Mouse (Mus musculus): ENCODE results near the gene Kdm5a.
A peak's percentile ranks its signal among the peaks of the same experiment; 100 is the strongest.

Kdm5a gene

DNA sequence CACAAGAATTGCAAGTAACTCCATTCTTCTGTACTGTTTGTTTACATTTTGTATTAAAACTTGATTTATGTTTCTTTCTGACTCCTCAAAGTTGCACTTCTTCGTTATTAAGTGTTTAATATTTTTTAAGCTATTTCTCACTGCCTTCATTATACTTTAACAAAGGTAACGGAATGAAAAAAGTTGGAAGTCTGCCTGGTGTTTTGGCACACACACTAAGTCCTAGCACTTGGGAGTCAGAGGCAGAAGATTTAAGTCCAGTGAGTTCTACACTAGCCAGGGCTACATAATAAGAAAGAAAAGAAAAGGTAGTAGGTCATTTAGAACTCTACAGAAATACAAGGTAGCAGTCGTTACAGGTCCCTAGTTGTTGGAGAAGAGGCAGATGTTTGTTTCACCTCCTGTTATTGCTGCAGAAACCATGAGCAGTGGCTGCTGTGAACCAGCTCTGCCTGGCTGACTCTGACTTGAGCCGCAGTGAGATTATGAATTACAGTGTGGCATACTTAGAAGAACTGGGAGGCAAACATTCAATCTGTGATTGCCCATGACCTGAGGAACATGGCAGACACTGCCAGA, 78.3 kb downstream of the Kdm5a start:
- no peak for DNase-seq (ENCODE audit: low spot score)

DNA sequence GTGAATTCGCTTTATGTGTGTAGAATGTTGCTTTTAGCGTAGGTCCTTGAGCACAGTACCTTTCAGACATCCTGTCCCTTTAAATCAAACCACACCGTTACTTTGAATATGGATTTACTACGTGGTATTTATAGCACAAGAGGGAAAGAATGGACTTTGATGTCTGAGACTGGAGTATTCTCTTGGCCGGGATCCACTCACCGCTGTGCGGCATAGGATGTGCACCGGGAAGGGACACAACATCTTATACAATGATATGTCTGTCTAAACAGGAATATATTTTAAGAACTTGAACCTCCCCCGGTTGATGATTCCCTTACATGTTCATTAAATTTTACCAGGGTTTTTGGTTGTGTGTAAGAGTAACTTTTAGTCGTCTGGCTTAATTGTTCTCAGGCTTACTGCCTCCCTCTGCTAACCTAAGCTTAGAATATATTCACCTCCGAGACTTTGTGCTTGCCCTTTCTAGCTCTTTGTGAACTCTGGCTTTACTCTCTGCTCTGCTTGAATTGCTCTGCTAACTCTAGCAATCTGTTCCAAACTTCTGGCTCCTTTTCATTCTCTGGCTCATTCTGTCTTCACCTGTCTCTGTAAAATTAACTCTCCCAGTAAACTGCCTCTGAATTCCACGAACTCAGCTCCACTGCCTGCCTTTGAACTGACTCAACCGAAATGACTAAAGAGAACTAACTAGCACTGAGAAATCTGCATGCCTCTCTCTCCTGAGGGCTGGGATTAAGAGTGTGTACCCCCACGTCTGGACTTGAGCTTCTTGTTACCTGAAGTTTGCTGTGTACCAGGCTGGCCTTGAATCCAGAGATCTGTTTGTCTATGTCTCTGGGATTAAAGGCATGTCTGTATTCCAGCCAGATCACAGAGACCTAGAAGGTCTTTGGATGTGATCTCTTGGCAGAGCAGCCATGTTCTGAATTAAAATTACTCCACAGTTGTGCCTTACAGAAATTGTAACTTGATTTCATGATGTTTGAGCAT, 79.7 kb downstream of the Kdm5a start:
- DNase-seq (ENCODE audit: low spot score) = no peak

DNA sequence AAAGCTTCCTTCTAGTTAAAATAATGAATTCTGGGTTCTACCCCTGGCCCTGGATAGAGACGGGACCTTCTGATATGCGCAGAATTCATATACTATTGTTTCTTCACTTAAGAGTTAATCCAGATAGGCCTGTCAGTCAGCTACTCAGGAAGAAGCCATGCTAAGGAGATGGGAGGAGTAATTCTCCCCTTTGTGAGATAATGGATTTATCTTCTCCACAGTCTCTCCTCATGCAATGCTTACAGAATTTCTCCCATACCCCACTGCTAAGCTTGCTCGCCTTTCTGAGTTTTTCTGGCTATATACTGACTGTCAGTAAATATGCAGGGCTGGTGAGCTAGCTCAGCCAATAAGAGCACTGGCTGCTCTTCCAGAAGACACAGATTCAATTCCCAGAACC, 86.3 kb downstream of the Kdm5a start:
- DNase-seq (ENCODE audit: low spot score) = no peak

DNA sequence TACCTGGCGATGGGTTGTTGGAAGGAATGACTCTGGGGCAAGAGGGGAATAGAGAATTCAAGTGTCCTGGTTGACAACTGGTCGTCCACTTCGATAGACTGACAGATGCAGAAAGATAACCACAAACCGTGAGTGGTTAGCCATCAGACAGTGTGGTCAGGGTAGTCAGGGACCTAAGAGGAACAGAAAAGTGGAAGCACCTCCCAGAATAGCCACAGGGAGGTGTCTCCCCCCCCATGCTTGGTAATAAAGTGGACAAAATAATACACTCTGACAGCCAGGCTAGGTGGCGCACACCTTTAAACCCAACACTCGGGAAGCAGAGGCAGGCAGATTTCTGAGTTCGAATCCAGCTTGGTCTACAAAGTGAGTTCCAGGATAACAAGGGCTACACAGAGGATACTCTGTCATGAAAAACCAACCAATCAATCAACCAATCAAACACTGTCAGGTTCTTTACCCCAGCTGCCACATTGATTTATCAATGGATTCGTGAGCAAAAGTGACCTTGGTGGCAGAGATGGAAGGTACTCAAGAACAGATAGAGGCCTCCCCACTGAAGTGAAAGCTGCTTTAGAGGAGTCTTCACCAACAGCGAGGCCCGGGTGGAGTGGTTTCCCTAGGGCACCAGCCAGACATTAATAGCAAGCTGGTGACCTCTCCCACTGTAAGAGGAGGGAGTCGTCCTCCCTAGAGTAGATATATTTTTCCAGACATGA, 88.6 kb downstream of the Kdm5a start:
- DNase-seq (ENCODE audit: low spot score) = no peak

DNA sequence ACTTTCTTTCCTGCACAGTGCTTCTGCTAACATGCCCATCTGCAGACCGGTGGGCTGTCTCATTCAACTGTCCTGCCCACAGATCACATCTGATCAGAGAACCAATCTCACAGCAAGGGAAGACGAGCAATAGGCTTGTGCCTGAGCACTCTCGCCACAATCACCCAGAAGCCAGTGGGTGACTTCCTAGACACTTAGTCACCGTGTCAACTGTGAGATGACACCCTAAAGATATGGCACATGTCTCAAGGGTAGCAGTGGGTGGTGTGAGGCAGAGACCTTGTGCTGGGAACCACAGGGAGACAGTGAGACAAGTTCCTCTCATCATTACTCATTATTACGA, 89.2 kb downstream of the Kdm5a start:
- no peak for DNase-seq (ENCODE audit: low spot score)

DNA sequence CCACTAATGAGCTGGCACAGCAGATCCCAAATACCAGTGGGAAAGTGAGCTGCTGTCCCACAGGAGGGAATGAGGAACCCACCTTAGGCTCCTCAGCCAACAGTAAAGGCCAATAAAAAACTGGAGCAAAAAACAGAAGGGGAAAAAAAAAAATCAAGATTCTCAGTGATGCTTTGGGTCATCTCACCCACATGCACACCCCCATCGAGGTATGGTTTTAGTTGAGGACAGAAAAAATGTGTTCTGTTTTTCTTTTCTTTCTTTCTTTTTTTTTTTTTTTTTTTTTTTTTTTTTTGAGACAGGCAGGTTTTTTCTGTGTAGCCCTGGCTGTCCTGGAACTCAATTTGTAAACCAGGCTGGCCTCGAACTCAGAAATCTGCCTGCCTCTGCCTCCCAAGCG, 89.6 kb downstream of the Kdm5a start:
- DNase-seq (ENCODE audit: low spot score) = no peak

DNA sequence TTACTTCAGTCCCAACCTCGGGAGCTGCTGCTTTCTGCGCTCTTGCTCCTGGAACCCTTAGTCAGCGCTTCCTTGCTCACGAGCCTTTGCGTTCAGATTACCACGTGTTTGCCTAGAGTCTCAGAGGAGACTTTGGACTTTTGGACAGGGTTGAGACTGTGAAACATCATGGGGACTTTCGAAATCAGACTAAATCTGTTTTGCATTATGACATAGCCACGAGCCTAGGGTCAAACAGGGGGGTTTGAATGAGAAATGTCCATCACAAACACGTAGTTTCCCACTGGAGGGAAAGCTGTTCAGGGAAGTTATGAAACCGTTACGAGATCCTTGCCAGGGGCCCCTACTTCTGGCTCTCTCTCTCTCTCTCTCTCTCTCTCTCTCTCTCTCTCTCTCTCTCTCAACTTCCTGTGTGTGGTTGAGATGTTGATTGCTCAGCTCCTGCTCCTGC, 90.7 kb downstream of the Kdm5a start:
- DNase-seq (ENCODE audit: low spot score) = no peak

DNA sequence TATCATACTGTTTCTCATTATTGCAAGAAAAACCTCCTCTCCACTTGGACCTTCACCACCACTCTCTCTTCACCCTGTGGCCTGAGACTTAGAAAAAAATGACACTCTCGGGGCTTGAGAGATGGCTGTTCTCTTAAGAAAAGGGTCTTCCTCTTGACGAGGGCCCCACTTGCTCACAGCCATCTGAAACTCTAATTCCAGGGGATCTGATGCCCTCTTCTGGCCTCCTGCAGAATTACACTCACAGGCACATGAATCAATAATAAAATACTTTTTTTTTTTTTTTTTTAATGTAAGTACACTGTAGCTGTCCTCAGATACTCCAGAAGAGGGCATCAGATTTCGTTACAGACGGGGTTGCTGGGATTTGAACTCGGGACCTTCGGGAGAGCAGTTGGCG, 93.2 kb downstream of the Kdm5a start:
- DNase-seq (ENCODE audit: low spot score) = no peak

DNA sequence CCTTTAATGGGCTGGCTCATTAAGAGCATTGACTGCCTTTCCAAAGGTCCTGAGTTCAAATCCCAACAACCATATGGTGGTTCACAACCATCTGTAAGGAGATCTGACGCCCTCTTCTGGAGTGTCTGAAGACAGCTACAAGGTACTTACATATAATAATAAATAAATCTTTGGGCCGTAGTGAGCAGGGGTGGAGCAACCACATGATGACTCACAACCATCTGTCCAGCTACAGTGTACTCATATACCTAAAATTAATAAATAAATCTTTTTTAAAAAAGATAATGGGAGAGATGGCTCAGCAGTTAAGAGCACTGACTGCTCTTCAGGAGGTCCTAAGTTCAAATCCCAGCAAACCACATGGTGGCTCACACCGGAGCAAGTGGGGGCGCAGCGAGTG, 93.8 kb downstream of the Kdm5a start:
- no peak for DNase-seq (ENCODE audit: low spot score)

DNA sequence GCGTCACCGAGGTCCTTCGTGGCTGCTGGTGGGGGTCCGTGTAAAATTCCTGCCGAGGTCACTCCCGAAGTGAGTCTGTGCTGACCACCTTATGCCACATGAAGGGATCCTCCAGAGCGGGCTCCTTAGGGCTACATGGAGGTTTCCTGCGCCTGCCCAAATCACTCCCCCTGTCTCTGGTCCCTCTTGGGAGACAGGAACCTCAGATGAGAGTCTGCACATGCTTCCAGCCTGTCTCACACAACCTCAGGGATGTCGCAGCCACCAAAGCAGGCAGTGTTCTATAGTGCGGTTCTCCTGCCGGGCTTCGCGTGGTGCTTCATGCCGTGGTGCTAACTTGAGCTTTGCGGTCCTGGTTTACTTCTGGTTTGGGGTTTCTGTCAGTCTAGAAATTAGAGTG, 97.3 kb downstream of the Kdm5a start:
- DNase-seq (ENCODE audit: low spot score) = no peak

DNA sequence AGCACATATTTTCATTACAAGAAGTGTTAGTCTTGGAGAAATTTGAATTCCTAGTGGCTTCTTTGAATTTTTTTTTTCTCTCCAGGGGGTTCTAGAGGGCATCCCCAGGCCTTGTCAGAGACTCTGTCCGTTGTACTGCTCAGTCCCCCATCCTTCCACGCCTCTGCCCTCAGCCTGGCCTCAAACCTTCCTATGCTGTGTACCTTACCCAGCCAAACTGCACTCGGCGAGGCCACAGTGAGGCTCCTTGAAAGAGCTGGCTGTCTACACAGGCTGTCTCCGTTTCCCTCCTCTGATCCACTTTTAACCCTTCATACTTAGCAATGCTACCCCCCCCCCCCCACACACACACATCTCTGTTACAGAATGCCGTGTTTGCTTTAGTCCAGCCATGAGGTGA, 98.3 kb downstream of the Kdm5a start:
- DNase-seq (ENCODE audit: low spot score) = no peak

DNA sequence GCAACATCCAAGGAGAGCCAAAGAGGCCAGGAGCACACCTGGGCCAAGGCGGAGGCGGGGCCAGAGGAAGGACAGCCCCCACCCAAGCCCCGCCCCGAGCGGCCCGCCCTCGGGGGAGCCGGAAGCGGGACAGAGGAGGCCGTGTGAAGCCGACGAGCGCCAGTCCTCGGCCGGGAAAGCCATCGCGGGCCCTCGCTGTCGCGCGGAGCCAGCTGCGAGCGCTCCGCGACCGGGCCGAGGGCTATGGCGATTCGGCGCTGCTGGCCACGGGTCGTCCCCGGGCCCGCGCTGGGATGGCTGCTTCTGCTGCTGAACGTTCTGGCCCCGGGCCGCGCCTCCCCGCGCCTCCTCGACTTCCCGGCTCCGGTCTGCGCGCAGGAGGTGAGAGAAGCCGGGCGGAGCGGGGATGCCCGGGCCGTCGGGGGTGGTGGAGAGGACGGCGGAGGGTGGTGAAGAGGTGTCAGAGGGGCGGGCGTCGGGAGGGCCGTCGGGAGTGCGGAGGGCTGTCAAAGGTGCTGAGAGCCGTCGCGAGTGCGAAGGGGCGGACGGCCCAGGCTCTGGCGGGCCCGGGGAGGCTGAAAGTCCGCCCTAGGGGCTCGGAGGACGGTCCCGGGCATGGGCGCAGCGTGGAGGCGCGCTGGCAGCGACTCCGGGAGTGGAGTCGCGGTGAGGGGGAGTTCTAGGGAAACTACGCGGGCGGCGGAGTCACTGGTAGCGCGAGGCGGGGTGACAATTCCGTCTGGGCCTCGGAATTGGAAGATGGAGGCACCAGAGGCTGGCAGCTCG, 99.4 kb downstream of the Kdm5a start, which contains the start of gene Il17ra:
TSS of gene Il17ra (plus strand) at position 162 of the 786 bp plus-strand sequence.
- peak; percentile 87 for DNase-seq (ENCODE audit: low spot score)

DNA sequence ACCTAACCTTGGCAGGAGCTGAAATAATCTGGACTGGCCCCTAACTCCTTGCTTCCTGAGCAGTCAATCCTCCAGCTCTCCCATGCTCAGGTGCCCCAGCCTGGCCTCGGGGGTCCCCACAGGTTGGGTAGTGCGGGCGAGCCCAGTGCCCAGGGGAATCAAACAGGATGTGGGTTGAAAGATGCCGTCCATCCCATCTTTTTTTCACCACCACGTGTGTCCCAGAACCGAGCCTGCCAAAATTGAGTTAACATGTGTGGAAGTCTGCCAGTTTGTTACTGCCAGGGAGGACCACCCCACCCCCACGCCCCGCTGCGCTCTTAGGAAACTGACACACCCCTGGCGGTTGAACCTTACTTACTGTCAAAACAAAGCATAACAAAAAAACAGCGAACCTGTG, 100.0 kb downstream of the Kdm5a start:
- DNase-seq (ENCODE audit: low spot score) = no peak

DNA sequence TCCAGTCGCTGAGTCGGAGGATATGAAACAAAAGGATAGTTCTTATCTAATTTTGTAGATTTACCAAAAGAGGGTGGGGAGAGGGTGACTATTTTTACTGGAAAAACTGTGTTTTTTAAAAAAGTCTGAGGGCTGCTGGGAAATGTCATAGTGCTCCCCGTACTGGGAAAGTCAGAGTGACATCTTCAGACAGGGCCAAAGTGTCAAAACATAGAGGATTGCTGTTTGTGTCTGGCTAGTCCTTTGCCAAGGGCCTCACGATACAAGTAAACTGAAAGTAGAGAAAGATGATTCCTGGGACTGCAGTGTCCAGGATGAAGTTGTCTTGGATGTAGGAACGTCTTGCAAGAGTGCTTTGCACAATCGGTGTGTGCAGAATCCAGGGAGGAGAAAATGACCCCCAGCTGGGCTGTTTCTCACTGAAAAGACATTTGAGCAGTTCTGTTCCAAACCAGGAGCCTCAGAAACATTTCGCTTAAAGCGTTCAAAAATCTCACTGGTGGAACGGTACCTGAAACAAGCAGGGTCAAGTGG, 100.5 kb downstream of the Kdm5a start:
- no peak for DNase-seq (ENCODE audit: low spot score)

DNA sequence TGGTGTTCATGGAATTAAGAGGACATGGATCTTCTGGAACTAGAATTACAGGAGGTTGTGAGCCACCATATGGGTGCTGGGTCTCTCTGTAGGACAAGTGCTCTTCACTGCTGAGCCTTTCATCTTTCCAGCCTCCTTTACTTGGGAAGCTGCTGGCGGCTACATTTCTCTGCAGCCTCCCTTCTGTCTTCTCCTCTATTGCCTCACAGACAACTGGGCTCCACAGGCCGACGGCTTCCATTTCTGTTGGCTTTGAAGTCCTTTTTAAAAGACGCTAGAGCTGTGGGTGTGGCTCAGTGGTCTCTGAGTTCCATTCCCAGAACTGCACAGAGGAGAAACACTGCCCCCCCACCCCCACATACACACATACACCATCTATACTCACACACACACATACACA, 101.5 kb downstream of the Kdm5a start:
- no peak for DNase-seq (ENCODE audit: low spot score)

DNA sequence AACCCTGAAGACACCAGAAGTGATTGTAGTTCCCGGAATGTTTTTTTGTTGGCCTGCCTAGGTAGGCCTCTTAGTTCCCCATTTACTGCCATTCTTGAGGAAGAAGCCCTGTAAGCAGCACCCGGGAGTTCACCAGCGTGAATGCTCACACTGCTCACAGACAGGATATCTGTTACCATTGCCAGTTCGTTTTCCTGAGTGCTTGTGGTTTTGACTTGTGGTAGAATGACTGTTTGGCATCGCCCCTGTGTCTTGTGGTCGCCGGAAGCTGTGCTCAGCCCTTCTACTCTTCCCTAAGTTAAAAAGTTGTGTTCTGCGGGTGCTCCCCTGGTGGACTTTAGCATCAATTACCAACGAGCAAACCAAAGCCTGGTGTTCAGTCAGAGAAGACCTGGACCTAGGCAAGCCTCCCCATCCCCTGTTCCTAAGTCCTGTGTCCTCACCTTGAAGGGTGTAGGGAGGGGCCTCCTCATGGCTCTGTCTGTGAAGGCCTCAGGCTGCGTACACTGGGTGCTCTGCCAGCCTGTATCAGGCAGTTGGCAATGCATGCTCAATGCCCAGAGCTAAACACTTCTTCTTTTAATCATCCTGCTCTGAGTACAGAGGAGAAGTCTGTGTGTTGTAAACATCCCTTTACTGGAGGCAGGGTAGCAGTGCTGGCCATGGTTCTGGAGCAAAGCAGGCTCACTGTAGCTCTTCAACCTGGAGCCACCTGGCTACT, 102.8 kb downstream of the Kdm5a start:
- DNase-seq (ENCODE audit: low spot score) = no peak

DNA sequence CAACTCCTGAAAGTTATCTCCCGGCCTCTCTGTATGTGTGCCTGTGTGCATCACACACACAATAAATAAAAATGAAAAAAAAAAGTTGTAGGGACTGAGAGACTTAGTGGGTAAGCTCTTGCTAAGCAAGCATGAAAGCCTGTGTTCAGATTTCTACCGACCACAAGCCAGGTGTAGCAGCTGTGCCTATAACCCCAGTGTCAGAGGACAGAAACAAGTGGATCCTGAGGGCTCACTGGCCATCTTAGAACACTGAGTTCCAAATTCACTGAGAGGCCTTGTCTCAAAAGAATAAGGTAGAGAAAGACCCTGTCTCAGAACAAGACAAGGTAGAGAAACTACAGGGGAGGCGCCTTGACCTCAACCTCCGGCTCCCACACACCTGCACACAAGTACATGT, 104.3 kb downstream of the Kdm5a start:
- DNase-seq (ENCODE audit: low spot score) = no peak

DNA sequence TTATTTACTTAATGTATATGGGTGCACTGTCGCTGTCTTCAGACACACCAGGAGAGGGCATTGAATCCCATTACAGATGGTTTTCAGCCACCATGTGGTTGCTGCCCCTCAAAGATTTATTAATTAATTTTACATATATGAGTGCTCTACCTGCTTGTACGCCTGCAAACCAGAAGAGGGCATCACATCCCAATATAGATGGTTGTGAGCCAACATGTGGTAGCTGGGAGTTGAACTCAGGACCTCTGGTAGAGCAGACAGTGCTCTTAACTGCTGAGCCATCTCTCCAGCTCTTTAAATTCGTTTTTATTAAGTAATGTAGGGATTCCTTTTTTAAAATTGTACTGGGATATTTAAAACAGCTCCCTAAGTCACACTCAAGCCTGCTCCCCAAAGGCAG, 105.3 kb downstream of the Kdm5a start:
- no peak for DNase-seq (ENCODE audit: low spot score)

DNA sequence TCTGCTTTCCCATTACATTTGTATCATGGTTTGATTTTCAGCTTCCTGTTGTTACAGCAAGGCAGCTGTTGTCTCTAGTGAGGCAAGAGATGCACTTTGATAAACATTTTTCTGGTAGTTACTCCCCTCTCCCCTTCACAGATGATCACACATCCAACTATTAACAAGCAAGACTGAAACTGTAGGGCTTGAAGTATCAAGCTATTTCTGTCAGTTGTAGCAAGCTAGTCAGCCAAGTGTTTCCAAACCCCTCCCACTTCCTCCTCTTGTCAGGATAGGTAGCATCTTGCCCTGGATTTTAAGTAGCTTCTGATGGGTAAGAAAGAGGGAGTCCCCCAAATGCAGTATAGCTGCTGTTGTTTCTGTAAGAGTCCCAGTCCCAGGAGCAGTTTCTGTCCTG, 105.8 kb downstream of the Kdm5a start:
- no peak for DNase-seq (ENCODE audit: low spot score)

DNA sequence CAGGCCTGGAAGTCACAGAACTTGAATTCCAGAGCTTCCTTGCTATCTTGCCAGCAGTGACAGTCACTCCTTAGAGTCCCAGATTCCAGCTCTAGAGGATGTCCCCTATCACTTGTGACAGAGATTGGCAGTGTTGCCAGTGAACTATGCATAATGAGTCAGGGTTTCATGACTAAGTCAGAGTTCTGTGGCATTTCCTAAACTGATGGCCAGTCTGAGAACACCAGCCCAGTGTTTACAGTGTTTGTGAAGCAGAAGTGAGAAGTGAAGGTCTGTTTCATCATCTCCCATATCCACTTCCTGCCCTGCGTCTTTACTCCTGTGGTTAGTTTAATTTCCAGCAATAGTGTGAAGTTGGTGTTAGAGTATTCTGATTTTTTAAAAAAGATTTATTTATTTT, 106.7 kb downstream of the Kdm5a start:
- DNase-seq (ENCODE audit: low spot score) = no peak

DNA sequence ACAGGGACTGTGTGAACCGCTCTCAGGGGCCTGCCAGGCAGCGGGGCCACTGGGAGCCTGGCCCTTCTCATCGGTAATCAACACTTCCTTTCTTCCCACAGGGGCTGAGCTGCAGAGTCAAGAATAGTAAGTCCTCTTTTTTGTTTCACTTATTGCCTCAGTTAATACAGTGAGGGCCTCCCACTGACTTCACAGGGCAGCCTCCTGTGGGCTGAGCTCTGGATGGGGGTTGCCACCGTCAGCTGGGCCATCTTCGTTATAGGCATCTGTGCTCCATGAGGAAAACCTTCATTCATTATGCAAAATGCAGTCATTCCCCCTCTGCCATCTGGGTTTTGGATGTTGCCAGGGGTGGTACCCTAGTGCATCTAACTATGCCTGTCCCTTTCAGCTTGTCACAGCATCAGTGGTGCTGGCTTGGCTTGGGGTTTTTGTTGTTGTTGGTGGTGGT, 108.1 kb downstream of the Kdm5a start:
- no peak for DNase-seq (ENCODE audit: low spot score)

Data from testis, postnatal 14 days (tissue).